Mouse (Mus musculus) layer of hippocampus, adult 11-12 months (tissue): ENCODE measurements at regions not wholly inside any gene's neighbourhood (a gene's known extent, or its start where the extent isn't known, plus 50 kb on each side); places are given as distances from the start of the nearest gene placed in this dataset.

Experiments used
- DNase-seq: peaks from one replicate; pipeline ENCODE4 v3.0.0; 2022; ENCODE audit warnings: low spot score

DNA sequence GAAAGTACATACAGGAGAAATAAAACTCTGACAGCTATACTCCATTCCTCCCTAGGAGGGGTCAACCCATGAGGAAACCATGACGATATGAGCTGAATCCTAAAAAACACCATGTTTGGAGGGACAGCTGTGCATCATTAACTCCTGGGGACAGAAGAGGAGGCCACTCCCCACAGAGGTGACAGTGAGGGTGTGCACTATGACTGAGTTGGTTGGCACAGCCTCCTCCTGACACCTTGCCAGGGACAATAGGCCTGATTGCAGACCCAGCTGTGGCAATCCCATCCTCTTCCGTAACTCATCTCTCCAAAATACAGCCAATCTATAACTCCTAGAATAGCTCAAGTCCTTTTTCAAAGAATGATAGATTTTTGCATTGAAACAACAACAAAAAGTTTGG, 112.0 kb downstream of the Rbm43 start:
- DNase-seq, result no peak

DNA sequence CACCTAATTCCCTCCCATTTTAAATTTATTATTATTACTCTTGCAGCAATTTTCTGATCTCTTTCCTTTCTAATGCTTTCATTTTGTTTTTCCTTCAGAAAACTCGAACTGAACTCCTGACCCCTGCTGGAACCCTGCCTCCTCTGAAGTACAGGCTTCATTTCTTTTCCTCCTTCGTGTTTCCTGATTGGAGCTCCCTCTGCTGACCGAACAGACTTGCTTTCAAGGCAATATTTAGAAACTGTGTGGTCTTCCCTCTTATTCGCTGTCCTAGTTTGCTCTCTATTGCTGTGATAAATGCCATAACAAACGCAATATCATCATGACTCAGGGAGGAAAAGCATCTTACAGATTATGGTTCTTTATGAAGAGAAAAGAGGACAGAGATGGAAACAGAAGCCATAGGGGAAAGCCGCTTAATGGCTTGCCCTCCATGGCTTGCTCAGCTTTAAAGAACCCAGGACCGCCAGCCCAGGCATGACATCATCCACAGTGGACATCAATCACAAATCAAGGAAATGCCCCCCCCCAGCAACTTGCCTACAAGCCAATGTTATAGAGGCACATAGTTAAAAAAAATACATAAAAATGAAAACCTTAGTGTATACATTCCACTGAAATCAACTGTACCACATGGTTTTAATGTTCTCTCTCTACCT, 104.5 kb downstream of the Rbm43 start:
- peak; percentile 38 for DNase-seq

DNA sequence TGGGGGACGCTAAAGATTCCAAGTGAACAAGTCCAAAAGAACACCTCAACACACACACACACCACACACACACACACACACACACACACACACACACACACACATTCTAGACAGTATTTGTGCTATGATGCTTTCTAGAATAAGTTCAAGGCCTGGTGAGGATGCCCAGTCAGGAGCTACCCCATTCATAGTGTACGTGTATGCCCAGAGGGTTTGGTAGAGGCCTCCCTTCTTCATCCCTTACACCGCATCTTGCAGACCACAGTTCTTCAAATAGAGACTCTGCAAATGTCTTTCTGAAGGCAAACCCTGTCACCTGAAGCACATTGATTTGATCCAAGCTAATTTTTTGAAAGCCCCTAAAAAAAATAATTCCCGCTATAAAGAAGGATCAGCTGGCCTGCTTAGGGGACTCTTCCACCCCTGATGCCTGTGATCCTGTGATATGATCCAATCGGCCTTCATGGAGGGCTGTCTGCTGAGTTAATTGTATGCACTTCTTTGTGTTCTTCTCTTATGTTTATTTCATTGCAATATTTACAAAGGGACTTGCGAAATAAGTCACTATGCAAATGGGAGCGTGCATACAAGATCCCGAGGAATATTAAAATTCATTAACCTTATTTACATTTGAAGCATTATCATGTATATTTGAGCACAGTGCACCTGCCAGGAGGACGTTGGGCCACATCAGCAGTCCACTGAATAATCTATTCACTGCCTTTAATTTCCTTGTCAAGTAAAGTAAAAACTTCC, 103.8 kb downstream of the Rbm43 start:
- DNase-seq, result no peak

DNA sequence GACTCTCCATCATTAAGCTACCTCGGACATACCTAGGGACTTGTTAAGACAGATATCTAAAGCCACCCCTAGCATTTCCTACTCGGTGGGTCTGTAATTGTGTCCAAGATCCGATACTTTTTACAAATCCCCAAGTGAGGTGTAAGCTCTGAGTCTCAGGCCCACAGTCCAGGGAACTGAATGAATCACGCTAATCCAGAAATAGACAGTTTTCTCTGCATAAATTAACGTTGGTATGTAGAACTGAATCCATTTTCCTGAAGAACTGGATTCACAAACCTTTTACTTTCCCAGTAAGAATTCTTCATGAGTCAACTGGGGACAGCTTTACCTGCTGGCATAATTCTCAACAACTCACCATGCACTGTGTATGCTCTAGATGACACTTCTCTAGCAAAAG, 97.1 kb downstream of the Rbm43 start:
- no peak for DNase-seq

DNA sequence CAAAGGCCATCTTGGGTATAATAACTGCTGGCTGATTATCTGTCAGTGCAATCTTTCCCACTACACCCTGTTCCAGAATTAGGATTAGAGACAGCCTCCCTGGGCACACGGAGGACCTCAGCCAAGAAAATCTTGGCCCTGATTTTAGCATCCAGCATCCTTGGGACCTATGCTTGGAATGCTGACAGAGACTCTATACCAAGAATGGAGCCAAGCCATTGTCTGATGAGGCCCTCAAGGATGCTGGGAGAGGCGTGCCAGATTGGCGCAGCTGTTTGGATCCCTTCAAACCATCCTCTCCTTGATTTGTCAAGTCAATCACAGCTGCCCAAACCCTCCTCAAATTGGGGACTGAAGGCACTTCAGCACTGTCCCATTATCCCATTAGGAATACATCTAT, 94.2 kb downstream of the Rbm43 start:
- no peak for DNase-seq

DNA sequence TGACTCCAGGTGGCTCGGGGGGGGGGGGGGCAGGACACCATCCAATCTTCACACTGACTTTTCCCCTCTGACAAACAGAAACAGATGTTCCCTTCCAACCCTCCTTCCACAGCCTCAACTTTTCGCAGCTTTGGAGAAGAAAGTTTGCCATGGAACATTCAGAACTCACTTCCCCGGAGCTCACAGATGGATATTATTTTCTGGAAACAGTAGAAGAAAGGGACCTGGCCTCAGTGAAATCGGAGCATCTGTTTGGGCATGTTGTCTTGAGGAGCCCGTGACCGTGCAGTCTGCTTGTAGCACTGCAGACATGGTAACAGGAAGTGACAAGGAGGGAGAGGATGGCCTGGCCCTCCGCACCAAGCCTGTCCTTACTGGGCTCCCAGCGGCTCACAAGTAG, 90.1 kb downstream of the Rbm43 start:
- peak; percentile 21 for DNase-seq

DNA sequence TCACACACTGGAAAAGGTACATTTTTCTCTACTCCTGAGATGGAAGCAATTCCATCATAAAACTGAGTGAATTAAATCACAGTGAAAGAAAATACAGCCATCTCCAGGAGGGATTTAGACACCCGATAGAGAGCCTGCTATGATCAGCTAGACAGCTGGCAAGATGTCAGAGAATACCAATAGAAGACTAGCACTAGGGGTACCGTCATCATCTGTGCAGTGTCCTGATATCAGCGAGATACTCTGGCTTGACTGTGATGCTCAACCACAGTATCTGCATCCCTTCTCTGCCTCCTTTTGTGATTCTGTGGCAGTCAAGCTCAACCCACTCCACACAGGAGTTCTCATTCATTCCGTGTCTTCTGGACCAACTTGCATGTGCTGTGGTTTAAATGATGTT, 87.4 kb downstream of the Rbm43 start:
- DNase-seq, result no peak

DNA sequence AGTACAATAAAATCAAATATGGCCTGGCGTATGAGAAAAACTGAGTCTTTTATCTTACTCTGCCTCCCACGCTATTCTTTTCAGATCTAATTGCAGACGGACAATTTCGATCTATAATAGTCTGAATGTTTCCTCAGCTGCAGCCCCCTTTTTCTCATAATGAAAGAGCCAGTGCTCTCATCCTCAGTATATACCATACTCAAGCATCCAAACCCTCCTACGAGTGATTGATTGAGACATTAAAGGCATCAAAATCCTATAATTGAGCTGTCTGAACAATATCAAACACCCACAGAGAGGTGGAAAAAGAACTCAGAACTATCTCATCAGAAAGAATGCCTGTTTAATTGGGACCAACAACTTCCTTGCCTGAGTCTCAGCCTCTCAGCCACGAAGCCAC, 87.0 kb downstream of the Rbm43 start:
- no peak for DNase-seq

DNA sequence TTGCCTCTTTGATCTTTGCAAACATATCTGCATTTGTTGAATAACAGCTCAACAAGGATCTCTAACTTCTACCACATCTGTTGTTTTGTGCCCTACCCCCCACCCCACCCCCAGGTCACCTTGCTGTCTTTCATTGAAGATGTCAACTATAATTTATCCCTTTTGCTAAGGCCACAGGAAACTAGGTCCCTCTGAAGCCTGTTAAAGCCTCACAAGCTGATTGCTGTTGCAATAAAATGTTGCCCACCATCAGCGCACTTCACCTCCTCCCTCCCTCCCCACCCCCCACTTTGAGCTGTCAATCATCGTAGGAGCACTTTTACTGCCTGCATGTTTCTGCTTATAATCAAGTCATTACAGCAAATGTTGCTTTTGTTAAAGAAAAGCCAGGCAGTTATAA, 86.5 kb downstream of the Rbm43 start:
- DNase-seq, result no peak

DNA sequence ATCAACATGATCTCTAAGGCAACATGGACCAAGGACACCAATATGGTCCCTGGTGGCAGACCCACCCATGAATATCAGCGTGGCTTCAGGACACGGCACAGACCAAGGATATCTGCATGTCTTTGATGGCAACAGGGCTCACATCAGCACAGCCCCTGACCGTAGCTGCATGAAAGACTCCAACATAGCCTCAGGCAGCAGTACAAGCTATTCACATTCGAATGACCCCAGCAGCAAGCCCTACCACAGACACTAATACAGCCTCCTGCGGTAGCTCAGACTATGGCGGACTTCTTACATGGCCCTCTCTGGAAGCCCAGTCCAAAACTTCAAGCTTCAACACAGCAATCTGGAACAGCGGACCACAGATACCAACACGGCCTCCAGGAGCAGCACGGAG, 84.4 kb downstream of the Rbm43 start:
- no peak for DNase-seq

DNA sequence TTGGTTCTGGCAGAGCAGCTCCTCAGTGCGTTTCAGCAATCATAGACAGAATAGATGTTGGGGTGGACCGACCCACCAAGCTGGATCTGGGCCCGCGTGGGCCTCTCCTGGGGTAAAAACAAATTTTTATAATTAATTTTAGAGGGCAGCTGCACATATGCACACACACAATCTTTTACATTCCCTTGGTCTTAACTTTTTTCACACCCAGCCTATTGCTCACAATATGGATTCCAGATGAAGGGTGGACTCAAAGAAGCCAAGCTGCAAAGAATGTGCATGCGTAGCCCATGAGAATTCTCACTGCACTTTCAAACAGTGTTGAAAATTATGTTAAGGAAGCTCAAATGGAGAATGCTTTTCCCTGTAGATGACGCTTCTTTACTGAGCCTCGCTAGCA, 83.3 kb downstream of the Rbm43 start:
- no peak for DNase-seq

DNA sequence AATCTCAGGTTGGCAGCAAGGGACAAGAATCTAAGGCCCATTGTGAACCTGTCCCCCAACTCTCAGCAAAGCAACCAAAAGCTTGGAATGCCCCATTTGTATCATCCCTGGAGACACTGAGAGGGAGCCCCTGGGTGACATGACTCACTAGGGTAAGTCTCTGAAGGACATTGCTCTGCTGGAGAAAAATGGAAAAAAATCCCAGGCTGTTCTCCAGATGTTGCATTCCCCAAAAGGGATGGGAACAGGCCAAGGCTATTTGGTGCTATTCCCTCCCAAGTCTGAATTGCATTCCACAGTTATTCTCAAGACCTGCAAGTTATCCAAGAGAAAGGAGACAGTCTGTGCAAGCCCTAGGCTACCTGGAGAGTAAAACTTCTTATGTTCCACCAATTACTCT, 77.7 kb downstream of the Rbm43 start:
- no peak for DNase-seq

DNA sequence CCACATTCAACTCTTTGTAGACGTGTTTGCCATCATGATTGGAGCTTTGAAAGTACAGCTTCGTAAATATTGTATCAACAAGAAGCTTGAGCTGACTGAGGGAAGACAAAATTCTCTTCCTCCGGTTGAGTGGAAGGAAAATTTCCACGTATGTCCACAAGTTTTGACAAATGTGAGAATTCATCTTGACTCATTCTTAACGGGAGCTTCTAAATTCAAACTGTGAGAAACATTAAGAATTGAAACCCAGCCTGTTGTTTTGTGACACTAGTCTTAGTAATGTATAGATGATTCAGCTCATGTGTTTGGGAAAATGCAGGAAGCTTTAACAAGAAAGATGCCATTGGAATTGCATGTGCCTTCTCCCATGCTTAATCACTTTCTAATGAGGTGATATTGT, 68.9 kb downstream of the Rbm43 start:
- DNase-seq, result no peak

DNA sequence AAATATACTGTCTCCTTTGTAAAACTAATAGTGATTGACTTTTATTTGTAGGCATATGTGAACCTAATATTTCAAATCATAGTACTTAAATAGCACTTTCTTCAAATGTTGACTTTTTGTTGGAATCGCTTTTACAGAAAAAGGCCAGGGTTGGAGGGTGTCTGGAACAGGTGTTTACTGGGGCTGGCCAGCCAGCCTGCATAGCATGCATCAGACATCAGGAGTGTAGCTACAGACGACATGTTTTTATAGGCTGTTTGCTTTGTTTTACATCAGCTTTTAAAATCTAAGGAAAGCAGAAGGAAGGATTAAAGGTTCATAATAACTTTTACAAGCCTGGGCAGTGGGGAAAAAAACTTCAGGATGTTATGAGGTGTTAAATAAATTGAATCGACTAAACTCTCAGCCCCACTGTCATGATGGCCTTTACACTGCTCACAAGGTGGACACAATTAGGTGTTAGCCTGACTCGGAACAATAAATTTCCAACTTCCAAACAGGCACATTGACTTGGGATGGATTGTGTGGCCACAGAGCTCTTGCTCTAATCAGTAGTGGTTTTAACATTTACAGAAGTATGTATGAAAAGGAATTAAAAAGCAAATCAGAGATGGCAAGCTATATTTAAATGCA, 66.0 kb downstream of the Rbm43 start:
- no peak for DNase-seq

DNA sequence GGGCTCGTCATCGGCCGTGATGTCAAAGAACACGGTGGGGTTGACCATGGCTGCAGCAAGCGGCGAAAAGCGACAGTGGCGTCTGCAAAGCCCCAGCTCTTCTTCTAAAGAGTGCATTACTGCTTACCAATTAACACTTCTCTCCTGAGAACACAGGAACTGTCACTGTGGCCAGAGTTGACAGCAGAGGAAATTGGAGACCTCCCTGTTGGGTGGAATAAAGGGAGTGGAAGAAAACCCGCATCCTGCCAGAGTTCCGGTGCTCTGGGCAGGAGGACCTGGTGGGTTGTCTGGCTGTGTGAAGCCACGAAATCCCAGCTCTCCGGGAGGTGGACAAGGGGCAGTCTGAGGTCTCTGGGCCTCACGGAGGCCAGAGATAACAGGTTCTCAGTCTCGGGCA, 63.4 kb downstream of the Rbm43 start:
- DNase-seq, result no peak
